Mouse (Mus musculus) spleen, adult 2 months (tissue): ENCODE measurements around the gene Olfr645.

ENCODE experiments used
- CTCF ChIP-seq: fragments of 200-500 bp; IDR thresholded peaks from 2 replicates; pipeline ENCODE4 v1.5.1; 2011; ENCODE audit warnings: mild to moderate bottlenecking, inconsistent platforms; ENCODE audit not compliant: insufficient read depth, insufficient read length, insufficient replicate concordance; ENCODE audit errors: extremely low read depth
- POLR2A ChIP-seq: fragments of 200-500 bp; IDR thresholded peaks from 2 replicates; pipeline ENCODE4 v1.6.1; 2011; ENCODE audit warnings: low read depth, low read length, inconsistent platforms

GRCm38 (mm10) chr7:104059215-104059614 lies 26.1 kb downstream of the Olfr645 start:
- no peak for TF ChIP-seq CTCF
- no peak for TF ChIP-seq POLR2A
